8 mouse cellular contexts compared by ENCODE assay signal in the genomic region with DNA sequence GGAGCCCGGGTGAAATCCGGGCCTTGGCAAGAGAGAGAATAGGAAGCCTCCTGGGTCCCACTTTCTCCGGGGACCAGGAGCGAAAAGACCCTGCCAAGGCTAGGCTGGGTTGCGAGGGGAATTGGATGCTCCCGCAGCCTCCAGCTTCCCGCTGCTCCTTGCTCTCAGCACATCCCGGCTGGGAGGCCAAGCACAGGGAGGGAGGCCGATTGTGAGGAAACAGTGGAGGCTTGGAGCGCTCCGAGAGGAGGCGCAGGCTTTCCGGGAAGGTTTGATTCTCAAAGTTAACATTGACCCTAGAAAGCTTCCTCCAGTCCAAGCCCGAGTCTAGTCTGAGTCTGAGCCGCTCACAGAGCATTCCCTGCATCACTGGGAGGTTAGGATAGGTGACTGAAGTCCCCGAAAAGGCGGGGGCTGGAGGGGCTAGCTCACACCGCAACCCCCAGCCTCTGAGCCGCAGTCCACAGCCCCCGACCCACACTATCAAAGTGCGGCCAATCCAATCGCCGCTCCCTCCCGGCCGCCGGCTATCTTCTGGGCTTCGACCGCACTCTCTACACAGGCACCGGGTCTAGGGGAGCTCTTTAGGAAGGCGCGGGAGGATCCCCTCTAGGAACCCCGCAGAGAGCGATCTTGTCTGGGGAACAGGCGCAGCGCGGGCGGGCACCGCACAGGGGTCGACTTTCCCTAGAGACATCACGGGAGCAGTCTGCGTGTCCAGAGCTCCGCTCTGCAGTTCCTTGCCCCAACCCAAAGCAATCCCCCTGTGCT. TPM values are rescaled to one million over a fixed set of nuclear protein-coding genes. Genes with fewer than 3 reads are reported as not detected.
DNase-seq lines count a peak whose midpoint lies in the region; ATAC-seq lines count a peak whose summit lies in the region.

No protein-coding gene starts in this region.

- peak overlapping the region; percentile 76 for H3K4me3 ChIP-seq in forebrain, embryonic 13.5 days

- H3K27ac ChIP-seq in forebrain, embryonic 13.5 days, result peak overlapping the region; percentile 75

- no peaks in the 10 kb centered on the region for H3K9me3 ChIP-seq in forebrain, embryonic 13.5 days (replicated peaks)

- peak; percentile 81 for DNase-seq in 3T3-L1 (ENCODE audit: low read depth, low spot score)
- DNase-seq in adrenal gland, adult 18-20 months (ENCODE audit: low spot score in 2 of 2), result peak; percentile 35 to 37
- peak; percentile 28 to 39 for DNase-seq in heart, postnatal 36 days
- peak; percentile 27 to 73 for DNase-seq in left cerebral cortex, postnatal 10 days (ENCODE audit: extremely low spot score in 1 of 2, low spot score in 2 of 2)
- DNase-seq in lung, postnatal 4 days, result peak; percentile 29 to 37
- peak; percentile 57 for DNase-seq in right cerebral cortex, postnatal 4 days

- 0% methylated on average over 42 of the region's 42 CpGs for WGBS in forebrain, embryonic 13.5 days

- intact Hi-C loops in heart, postnatal 36 days (cut with DNase I), result loop anchor here (5.0 to 10.0 kb wide), 3 partner anchors 451 to 1243 kb away; no protein-coding TSS in a partner anchor
- intact Hi-C loops in left cerebral cortex, postnatal 10 days (cut with DNase I), result loop anchor here (10.0 kb wide), 2 partner anchors 291 to 661 kb away; no protein-coding TSS in a partner anchor

- peaks cover 30% of the 10 kb centered on the region for H3K27me3 ChIP-seq in forebrain, embryonic 13.5 days

- H3K4me2 ChIP-seq in forebrain, embryonic 13.5 days, result peak overlapping the region; percentile 91

- peaks cover 26% of the 10 kb centered on the region for H3K4me1 ChIP-seq in forebrain, embryonic 13.5 days

- ATAC-seq in forebrain, embryonic 13.5 days, result peak; percentile 46
- ATAC-seq in inflammation-experienced regulatory T-cells, adult 6 months, result no peak

- no peaks in the 10 kb centered on the region for H3K36me3 ChIP-seq in forebrain, embryonic 13.5 days (ENCODE audit: poor library complexity, severe bottlenecking)

- peak overlapping the region; percentile 86 for H3K9ac ChIP-seq in forebrain, embryonic 13.5 days

RNA-seq across cellular contexts. Expression of a gene that starts 1.4 kb away (rescaled TPM):
- 10 to 100 TPM; 11.4 to 13.3 TPM for total RNA-seq in adrenal gland, adult 18-20 months (2021)
- 23.7 and 24.1 TPM in 2 replicates for polyA plus RNA-seq in forebrain, embryonic 13.5 days (2015; fragmentation: Nextera tagmentation; extraction: Ambion mirVana)
- total RNA-seq in heart, postnatal 36 days (2021), result 10 to 100 TPM; 11.6 to 14.3 TPM
- total RNA-seq in left cerebral cortex, postnatal 10 days (2021), result 10 to 100 TPM; 69.3 to 83.8 TPM
- polyA plus RNA-seq in inflammation-experienced regulatory T-cells, adult 6 months (2017; shearing (Covaris generic)), result under 1 TPM; 0.11 to 0.27 (median 0.14) TPM

Comparison
In these comparisons a context has a peak if more than half of its experiments do, and no peak if none do; other contexts are left out.
1. RNA of a gene that starts 1.4 kb away (total RNA-seq): 69.3 to 83.8 TPM in left cerebral cortex, postnatal 10 days; 11.6 to 14.3 TPM in heart, postnatal 36 days and 11.4 to 13.3 TPM in adrenal gland, adult 18-20 months; every median in the first group is over 4 times any median in the second.
2. Peak in every context shown above with its lines, with median percentiles within 50 percentile points of each other: DNase-seq.